Mouse (Mus musculus): Measurements from ENCODE around the gene Tmem56. TPM values are rescaled to one million over a fixed set of nuclear protein-coding genes. Genes with fewer than 3 reads are reported as not detected.

Gene Tmem56
- total RNA-seq, 2 experiments from 2014 or later = 0.92 to 1.4 TPM

GRCm38 (mm10) chr3:121287151-121287550, 4.3 kb upstream of the Tmem56 start:
- no peak for DNase-seq
- intact Hi-C loops (cut with DNase I) = no loop called here

- DNase-seq = no peak
- intact Hi-C loops (cut with DNase I) = no loop called here
These were observed 2.3 kb upstream of the Tmem56 start for GRCm38 (mm10) chr3:121285219-121285618.

GRCm38 (mm10) chr3:121279679-121280078, 3.2 kb downstream of the Tmem56 start:
- intact Hi-C loops (cut with DNase I) = no loop called here
- DNase-seq = no peak

- peak; percentile 29 to 36 for DNase-seq
- intact Hi-C loops (cut with DNase I) = no loop called here
These were observed 5.3 kb downstream of the Tmem56 start for GRCm38 (mm10) chr3:121277557-121277956.

GRCm38 (mm10) chr3:121277009-121277408, 5.9 kb downstream of the Tmem56 start:
- intact Hi-C loops (cut with DNase I) = no loop called here
- DNase-seq = no peak

GRCm38 (mm10) chr3:121274010-121274409, 8.9 kb downstream of the Tmem56 start:
- intact Hi-C loops (cut with DNase I) = no loop called here
- no peak for DNase-seq

GRCm38 (mm10) chr3:121272577-121272976, 10.3 kb downstream of the Tmem56 start:
- DNase-seq = no peak
- intact Hi-C loops (cut with DNase I) = no loop called here

- no peak for DNase-seq
- intact Hi-C loops (cut with DNase I) = no loop called here
These were observed 15.6 kb downstream of the Tmem56 start for GRCm38 (mm10) chr3:121267283-121267682.

GRCm38 (mm10) chr3:121264242-121264641, 18.7 kb downstream of the Tmem56 start:
- no peak for DNase-seq
- intact Hi-C loops (cut with DNase I) = no loop called here

GRCm38 (mm10) chr3:121263205-121263548, 19.7 kb downstream of the Tmem56 start:
- no peak for DNase-seq
- intact Hi-C loops (cut with DNase I) = no loop called here

GRCm38 (mm10) chr3:121262521-121263204, 20.2 kb downstream of the Tmem56 start:
- DNase-seq = peak; percentile 53 to 64
- intact Hi-C loops (cut with DNase I) = no loop called here

- intact Hi-C loops (cut with DNase I) = no loop called here
- DNase-seq = no peak
These were observed 20.9 kb downstream of the Tmem56 start for GRCm38 (mm10) chr3:121261939-121262520.

GRCm38 (mm10) chr3:121261251-121261650, 21.6 kb downstream of the Tmem56 start:
- no peak for DNase-seq
- intact Hi-C loops (cut with DNase I) = no loop called here

- intact Hi-C loops (cut with DNase I) = no loop called here
- DNase-seq = no peak
These were observed 22.1 kb downstream of the Tmem56 start for GRCm38 (mm10) chr3:121260831-121261230.

GRCm38 (mm10) chr3:121260041-121260440, 22.9 kb downstream of the Tmem56 start:
- DNase-seq = no peak
- intact Hi-C loops (cut with DNase I) = no loop called here

GRCm38 (mm10) chr3:121258521-121259478, 24.1 kb downstream of the Tmem56 start:
- peak in 1 of 2 experiments; percentile 13 for DNase-seq
- intact Hi-C loops (cut with DNase I) = no loop called here

GRCm38 (mm10) chr3:121257418-121257817, 25.5 kb downstream of the Tmem56 start:
- no peak for DNase-seq
- intact Hi-C loops (cut with DNase I) = no loop called here

- DNase-seq = no peak
- intact Hi-C loops (cut with DNase I) = no loop called here
These were observed 26.8 kb downstream of the Tmem56 start for GRCm38 (mm10) chr3:121256131-121256530.

- no peak for DNase-seq
- intact Hi-C loops (cut with DNase I) = no loop called here
These were observed 27.4 kb downstream of the Tmem56 start for GRCm38 (mm10) chr3:121255501-121255900.

GRCm38 (mm10) chr3:121250576-121251433, 32.1 kb downstream of the Tmem56 start:
- intact Hi-C loops (cut with DNase I) = no loop called here
- DNase-seq = peak in 1 of 2 experiments; percentile 22
